Mouse (Mus musculus) midbrain, embryonic 11.5 days (tissue): ENCODE data around the gene Inpp4b. TPM values are rescaled to one million over a fixed set of nuclear protein-coding genes. Genes with fewer than 3 reads are reported as not detected.

ENCODE experiments used
- ATAC-seq: fragments of 200-750 bp; cut with Nextera tagmentation; 2 replicates; pipeline ENCODE4 v1.8.0; 2017; ENCODE audit warnings: moderate TSS enrichment, moderate library complexity; ENCODE audit not compliant: low FRiP score
- DNase-seq: peaks from one replicate; pipeline ENCODE4 v3.0.0; 2015; ENCODE audit warnings: low spot score; ENCODE audit errors: missing footprints
- H3K27ac ChIP-seq: fragments of 300-500 bp; sonication (generic); 2 replicates; pipeline ENCODE4 v1.5.1; 2014; ENCODE audit warnings: low read depth, low read length
- H3K27me3 ChIP-seq: fragments of 300-500 bp; sonication (generic); 2 replicates; pipeline ENCODE4 v1.6.1; 2014; ENCODE audit warnings: mild to moderate bottlenecking, low read length, moderate library complexity, mixed read lengths; ENCODE audit not compliant: control insufficient read depth, insufficient read depth
- H3K36me3 ChIP-seq: fragments of 300-500 bp; sonication (generic); 2 replicates; pipeline ENCODE4 v1.6.1; 2014; ENCODE audit warnings: mild to moderate bottlenecking, low read length, moderate library complexity, mixed read lengths; ENCODE audit not compliant: control insufficient read depth, insufficient read depth
- H3K4me1 ChIP-seq: fragments of 300-500 bp; sonication (generic); 2 replicates; pipeline ENCODE4 v1.6.1; 2014; ENCODE audit warnings: low read length; ENCODE audit not compliant: control insufficient read depth, insufficient read depth
- H3K4me2 ChIP-seq: fragments of 300-500 bp; sonication (generic); 2 replicates; pipeline ENCODE4 v1.6.1; 2014; ENCODE audit warnings: mild to moderate bottlenecking, moderate library complexity
- H3K4me3 ChIP-seq: fragments of 300-500 bp; sonication (generic); 2 replicates; pipeline ENCODE4 v1.5.1; 2014; ENCODE audit warnings: low read depth, low read length
- H3K9ac ChIP-seq: fragments of 300-500 bp; sonication (generic); 2 replicates; pipeline ENCODE4 v1.6.1; 2014; ENCODE audit warnings: low read length
- H3K9me3 ChIP-seq: fragments of 300-500 bp; sonication (generic); 2 replicates; pipeline ENCODE4 v1.6.1; 2016; ENCODE audit warnings: low read length; ENCODE audit not compliant: control insufficient read depth
- WGBS: fragments of 180-500 bp; shearing (Covaris S2); extraction: QIAGEN DNeasy Blood & Tissue Kit; methylation state at CpG from one replicate; pipeline ENCODE4 v1.1.7; 2014; 5-methylcytosine and 5-hydroxymethylcytosine counted together
- polyA plus RNA-seq: library from polyadenylated mRNA; unstranded; fragments of >200 nt; fragmentation: Nextera tagmentation; extraction: Ambion mirVana; gene quantifications from 2 replicates; pipeline ENCODE4 v1.2.1, GENCODE M21; 2014

Inpp4b gene
- polyA plus RNA-seq, 1 experiment from 2014 or later: 3.5 TPM

DNA sequence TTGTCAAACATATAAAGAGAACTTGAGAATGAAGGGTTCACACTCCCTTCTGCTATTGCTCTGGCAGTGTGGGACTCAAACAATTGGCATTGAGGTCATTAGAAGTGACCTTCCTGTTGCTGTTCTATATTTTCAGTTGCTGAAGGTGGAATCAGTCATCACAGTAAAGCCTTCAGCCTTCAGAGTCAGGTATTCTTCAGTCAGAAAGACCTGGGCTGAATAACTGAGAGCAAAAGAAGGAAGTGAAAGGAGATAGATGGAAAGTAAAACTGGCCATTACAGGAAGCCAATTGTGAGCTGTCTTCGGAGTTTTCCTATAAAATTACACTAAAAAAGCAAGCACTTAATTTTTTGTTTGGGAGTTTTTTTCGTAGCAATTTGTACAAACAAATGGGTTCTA lies 107.4 kb downstream of the Inpp4b start:
- Histone ChIP-seq H3K9me3 (no peaks in the 10 kb centered on the region), H3K9ac (no peak overlapping the region), H3K27ac (no peak overlapping the region), H3K36me3 (no peaks in the 10 kb centered on the region), H3K4me3 (no peak overlapping the region), H3K27me3 (no peaks in the 10 kb centered on the region), H3K4me2 (no peak overlapping the region), H3K4me1 (no peaks in the 10 kb centered on the region)
- WGBS: 81% methylated on average over 2 of the region's 2 CpGs
- no peak for DNase-seq
- no peak for ATAC-seq

DNA sequence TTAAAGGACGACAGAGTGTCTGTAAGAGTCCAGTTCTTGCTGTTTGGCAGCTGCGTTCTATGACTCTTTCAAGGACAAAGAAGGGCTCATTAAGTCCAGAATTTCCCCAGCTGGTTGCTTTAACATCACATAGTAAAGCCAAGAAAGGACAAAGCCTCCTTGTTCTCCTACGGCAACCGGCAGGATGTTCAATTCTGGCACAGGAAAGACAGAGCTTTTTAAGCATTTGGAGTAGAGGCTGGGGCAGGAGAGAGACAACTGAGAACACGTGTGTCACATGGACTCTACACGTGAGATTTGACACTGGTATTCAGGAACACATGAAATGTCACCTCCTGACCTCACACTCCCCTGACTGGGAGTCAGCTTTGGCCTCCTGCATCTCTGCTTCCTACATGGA lies 109.7 kb downstream of the Inpp4b start:
- no peaks in the 10 kb centered on the region for H3K27me3 ChIP-seq
- no peak overlapping the region for H3K27ac ChIP-seq
- no peaks in the 10 kb centered on the region for H3K4me1 ChIP-seq
- no peak overlapping the region for H3K4me2 ChIP-seq
- no peaks in the 10 kb centered on the region for H3K9me3 ChIP-seq
- no peaks in the 10 kb centered on the region for H3K36me3 ChIP-seq
- DNase-seq: no peak
- ATAC-seq: peak; percentile 57; the same call in 1 of the 2 replicates
- WGBS: 46% methylated on average over 6 of the region's 6 CpGs
- no peak overlapping the region for H3K9ac ChIP-seq
- H3K4me3 ChIP-seq: no peak overlapping the region

DNA sequence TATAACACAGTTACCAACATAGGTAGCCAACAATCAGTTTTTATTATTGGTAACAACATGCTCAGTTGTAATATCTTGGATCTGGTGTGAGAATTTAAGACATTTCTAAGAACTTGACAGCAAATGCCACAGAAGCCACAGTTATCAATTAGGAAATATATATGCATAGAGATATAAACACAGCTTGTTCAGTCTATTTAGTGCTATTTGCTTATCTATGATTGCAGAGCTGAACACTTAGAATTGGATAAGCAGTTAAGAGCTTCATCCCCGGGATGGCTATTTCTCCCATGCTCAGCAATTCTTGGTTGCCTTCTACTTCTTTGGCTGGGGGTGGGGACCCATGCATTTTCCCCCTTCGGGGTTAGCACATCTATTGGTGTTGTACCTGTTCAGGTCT lies 112.5 kb downstream of the Inpp4b start:
- H3K9me3 ChIP-seq: no peaks in the 10 kb centered on the region
- ATAC-seq: no peak
- H3K27ac ChIP-seq: no peak overlapping the region
- no peak overlapping the region for H3K4me2 ChIP-seq
- 79% methylated on average over 2 of the region's 2 CpGs for WGBS
- H3K9ac ChIP-seq: no peak overlapping the region
- no peaks in the 10 kb centered on the region for H3K4me1 ChIP-seq
- no peaks in the 10 kb centered on the region for H3K36me3 ChIP-seq
- no peak overlapping the region for H3K4me3 ChIP-seq
- H3K27me3 ChIP-seq: no peaks in the 10 kb centered on the region
- DNase-seq: no peak

DNA sequence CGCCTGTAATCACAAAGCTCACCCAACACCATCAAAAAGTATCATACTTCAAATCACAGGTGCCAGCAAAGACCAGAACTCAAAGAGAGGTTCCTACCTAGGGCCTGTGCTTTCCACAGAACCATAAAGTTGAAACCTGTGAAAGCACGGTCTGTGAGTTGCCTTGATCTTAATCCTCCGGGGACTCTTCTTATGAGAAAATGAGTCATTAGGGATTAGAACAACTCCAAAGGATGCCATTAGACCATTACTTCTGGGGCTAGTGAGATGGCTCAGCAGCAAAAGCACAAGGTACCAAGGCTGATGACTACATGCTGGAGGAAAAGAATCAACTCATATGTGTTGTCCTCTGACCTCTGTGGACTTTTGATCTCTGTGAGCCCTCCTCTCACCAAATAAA lies 121.4 kb downstream of the Inpp4b start:
- Histone ChIP-seq H3K4me1 (no peaks in the 10 kb centered on the region), H3K27ac (no peak overlapping the region), H3K27me3 (no peaks in the 10 kb centered on the region), H3K4me2 (no peak overlapping the region), H3K9me3 (no peaks in the 10 kb centered on the region), H3K36me3 (no peaks in the 10 kb centered on the region), H3K9ac (no peak overlapping the region), H3K4me3 (no peak overlapping the region)
- ATAC-seq (no peak), DNase-seq (no peak)
- 75% methylated on average over 3 of the region's 3 CpGs for WGBS

DNA sequence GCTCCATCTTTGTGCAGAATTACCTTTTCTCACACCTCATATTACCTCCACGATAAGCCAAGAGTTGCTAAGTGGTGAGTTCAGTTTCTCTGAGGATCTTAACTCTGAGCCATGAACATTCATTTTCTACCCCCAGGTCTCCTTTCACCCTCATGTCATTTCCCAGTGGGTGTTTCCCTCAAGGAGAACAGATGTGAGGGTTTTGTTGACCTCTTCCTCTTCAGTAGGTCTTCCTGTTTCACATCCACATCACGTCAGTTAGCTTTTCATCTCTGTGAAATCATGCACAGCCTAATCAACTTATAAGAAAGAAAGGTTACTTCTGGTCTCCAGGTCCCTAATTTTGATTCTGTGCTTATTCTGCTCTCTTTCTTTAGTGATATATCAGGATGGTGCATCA lies 124.4 kb downstream of the Inpp4b start:
- no peaks in the 10 kb centered on the region for H3K9me3 ChIP-seq
- H3K9ac ChIP-seq: no peak overlapping the region
- 71% methylated on average over 2 of the region's 2 CpGs for WGBS
- no peak overlapping the region for H3K27ac ChIP-seq
- DNase-seq (no peak), ATAC-seq (no peak)
- no peaks in the 10 kb centered on the region for H3K27me3 ChIP-seq
- no peak overlapping the region for H3K4me3 ChIP-seq
- no peak overlapping the region for H3K4me2 ChIP-seq
- no peaks in the 10 kb centered on the region for H3K4me1 ChIP-seq
- no peaks in the 10 kb centered on the region for H3K36me3 ChIP-seq

DNA sequence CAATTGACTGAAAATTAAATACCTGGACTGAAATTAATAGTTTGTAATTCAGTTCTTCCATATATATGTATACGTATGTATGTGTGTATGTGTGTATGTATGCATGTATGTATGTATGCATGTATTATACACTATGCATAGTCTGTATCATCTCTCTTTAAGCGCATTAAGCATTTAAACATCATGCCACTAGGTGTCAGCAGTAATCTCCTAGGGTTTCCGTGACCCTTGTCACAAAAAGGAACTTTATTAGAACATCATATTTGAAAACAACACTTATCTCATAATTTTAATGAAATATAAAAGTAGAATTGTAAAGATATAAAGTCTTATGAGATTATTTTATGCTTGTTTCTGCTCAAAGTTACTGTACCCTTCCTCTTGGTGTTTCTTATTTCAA lies 136.3 kb downstream of the Inpp4b start:
- no peaks in the 10 kb centered on the region for H3K27me3 ChIP-seq
- no peaks in the 10 kb centered on the region for H3K36me3 ChIP-seq
- no peaks in the 10 kb centered on the region for H3K4me1 ChIP-seq
- H3K4me3 ChIP-seq: no peak overlapping the region
- DNase-seq (no peak), ATAC-seq (peak; percentile 75)
- 35% methylated on average over 3 of the region's 3 CpGs for WGBS
- H3K9ac ChIP-seq: no peak overlapping the region
- H3K4me2 ChIP-seq: no peak overlapping the region
- H3K9me3 ChIP-seq: no peaks in the 10 kb centered on the region
- no peak overlapping the region for H3K27ac ChIP-seq

DNA sequence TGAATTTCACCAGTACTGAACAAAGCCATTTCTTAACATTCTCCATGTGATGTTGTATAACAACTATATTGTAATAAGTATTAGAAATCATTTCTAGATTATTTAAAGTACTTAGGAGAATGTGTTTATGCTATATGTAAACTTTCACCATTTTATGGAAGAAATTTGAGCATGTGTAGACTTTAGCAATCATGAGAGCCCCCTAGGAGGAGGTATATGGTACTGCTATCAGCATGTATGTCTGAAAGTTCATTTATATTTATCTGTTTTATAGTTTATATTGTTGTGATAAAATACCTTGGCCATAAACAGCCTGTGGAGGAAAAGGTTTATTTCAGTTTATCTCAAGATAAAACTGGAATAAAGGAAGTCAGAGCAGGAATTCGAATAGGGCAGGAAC lies 141.5 kb downstream of the Inpp4b start:
- WGBS: 85% methylated on average over 1 of the region's 1 CpGs
- Histone ChIP-seq H3K4me2 (no peak overlapping the region), H3K9ac (no peak overlapping the region), H3K9me3 (no peaks in the 10 kb centered on the region), H3K27me3 (no peaks in the 10 kb centered on the region), H3K4me3 (no peak overlapping the region), H3K27ac (no peak overlapping the region), H3K4me1 (no peaks in the 10 kb centered on the region), H3K36me3 (no peaks in the 10 kb centered on the region)
- ATAC-seq: no peak
- DNase-seq: no peak

DNA sequence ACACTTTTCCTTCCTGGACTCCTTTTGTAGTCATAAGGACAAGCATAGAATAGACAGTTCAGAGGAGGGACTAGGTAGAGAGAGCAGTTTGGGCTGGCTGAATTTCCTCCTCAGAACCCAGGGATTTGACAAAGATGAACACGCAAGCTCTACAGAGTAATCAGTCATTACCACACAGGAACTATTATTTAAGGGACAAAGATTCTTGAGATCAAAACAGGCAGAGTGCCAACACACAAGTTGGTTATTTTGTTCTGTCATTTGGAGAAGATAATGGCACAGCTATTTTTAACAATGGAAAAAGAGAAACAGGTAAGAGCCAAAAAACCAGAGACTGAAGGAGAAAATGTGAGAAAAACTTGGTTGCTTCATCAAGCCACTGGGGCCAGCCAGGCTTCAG lies 143.3 kb downstream of the Inpp4b start:
- Histone ChIP-seq H3K27ac (no peak overlapping the region), H3K36me3 (no peaks in the 10 kb centered on the region), H3K9ac (no peak overlapping the region), H3K27me3 (no peaks in the 10 kb centered on the region), H3K4me1 (no peaks in the 10 kb centered on the region), H3K9me3 (no peaks in the 10 kb centered on the region), H3K4me2 (no peak overlapping the region), H3K4me3 (no peak overlapping the region)
- ATAC-seq: no peak
- 94% methylated on average over 1 of the region's 1 CpGs for whole genome bisulfite sequencing
- DNase-seq: no peak

DNA sequence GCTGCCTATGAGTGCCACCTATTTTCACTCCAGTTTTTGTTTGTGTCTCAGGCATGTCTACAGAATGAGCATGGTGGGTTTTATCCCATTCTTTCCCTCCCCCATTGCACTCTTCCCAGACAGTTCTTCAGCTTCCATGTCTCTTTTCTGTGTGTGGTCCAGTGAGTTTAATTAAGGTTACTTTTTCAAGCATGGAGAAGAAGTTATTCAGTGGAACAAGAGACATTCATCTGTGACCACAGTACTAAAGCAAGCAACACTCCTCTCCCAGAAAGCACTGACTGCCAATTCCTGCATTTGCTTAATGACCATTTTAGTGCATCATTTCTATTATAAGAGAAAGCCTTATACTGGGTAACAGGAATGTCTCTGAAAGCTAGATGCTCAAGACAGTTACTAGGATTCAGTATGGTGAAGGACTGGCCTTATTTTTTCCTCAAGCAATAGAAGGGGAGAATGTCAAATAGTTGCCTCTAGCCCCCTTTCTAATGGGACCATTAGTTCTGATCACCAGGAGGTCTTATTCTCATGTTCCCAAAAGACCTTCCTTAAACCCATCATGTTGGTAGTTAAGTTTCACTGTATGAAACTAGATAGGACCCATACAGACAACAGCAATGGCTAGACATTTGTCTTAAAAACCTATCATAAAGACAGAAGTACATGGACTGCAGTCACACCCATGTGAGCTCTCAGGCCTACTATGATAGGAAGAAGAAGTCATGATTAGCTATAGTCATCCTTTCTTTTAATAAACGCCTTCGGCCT lies 147.7 kb downstream of the Inpp4b start:
- 85% methylated on average over 2 of the region's 2 CpGs for WGBS
- Histone ChIP-seq H3K9ac (no peak overlapping the region), H3K9me3 (no peaks in the 10 kb centered on the region), H3K27ac (no peak overlapping the region), H3K4me1 (no peaks in the 10 kb centered on the region), H3K36me3 (no peaks in the 10 kb centered on the region), H3K4me2 (no peak overlapping the region), H3K4me3 (no peak overlapping the region), H3K27me3 (no peaks in the 10 kb centered on the region)
- no peak for DNase-seq
- ATAC-seq: no peak
